Mouse (Mus musculus) bone marrow macrophage, adult 2 months (primary cell): ENCODE measurements around the gene Lrp4.

ENCODE experiments used
- CTCF ChIP-seq: IDR thresholded peaks from 2 replicates; pipeline ENCODE4 v1.5.1; 2012; ENCODE audit warnings: low read depth, mild to moderate bottlenecking, low read length, moderate library complexity
- POLR2A ChIP-seq: IDR thresholded peaks from 2 replicates; pipeline ENCODE4 v1.6.1; 2012; ENCODE audit warnings: mild to moderate bottlenecking, low read depth, low read length, borderline replicate concordance

- TF ChIP-seq CTCF (no peak), POLR2A (no peak)
Measured at GRCm38 (mm10) chr2:91421641-91422040, 35.7 kb upstream of the Lrp4 start.
